Mouse (Mus musculus) ES-Bruce4 (cell line): ENCODE results near the gene Thtpa.
A peak's percentile ranks its signal among the peaks of the same experiment; 100 is the strongest.

Experiments used
- CTCF ChIP-seq: IDR thresholded peaks from one replicate; pipeline ENCODE4 v1.8.1; 2011; ENCODE audit warnings: low read depth, low read length
- EP300 ChIP-seq: IDR thresholded peaks from 2 replicates; pipeline ENCODE4 v1.6.1; 2011; ENCODE audit warnings: low read depth, low read length; ENCODE audit not compliant: insufficient read depth
- POLR2A ChIP-seq: IDR thresholded peaks from one replicate; pipeline ENCODE4 v1.8.1; 2011; ENCODE audit warnings: low read length; ENCODE audit not compliant: insufficient read depth

GRCm38 (mm10) chr14:55086009-55086514 lies 8.5 kb upstream of the Thtpa start:
- TF ChIP-seq CTCF = no peak
- peak; percentile 94 for TF ChIP-seq EP300
- TF ChIP-seq POLR2A = no peak
